Mouse (Mus musculus) gastrocnemius, adult 2 months (tissue): Measurements from ENCODE around the gene Vmn2r46. TPM values are rescaled to one million over a fixed set of nuclear protein-coding genes. Genes with fewer than 3 reads are reported as not detected.
"Not testable (repeated sequence)": the region's sequence is repeated elsewhere in the genome, so short reads cannot be mapped to it uniquely, and the experiment has no call there.

Source experiments
- DNase-seq: peaks from one replicate; pipeline ENCODE4 v3.0.0; 2022
- H3K27ac ChIP-seq: fragments of 200-600 bp; 2 replicates; pipeline ENCODE4 v1.8.1; 2022; ENCODE audit warnings: mild to moderate bottlenecking
- H3K4me3 ChIP-seq: fragments of 200-600 bp; 2 replicates; pipeline ENCODE4 v1.8.1; 2022; ENCODE audit warnings: mild to moderate bottlenecking, moderate library complexity
- intact Hi-C: fragments of 180-260 bp; cut with DNase I; formaldehyde crosslinking; loops from one replicate; pipeline ENCODE4 v1.15.1; 2025
- long read RNA-seq, 2 experiments: library from polyadenylated mRNA; stranded (forward); transcript quantifications; one replicate each; pipeline ENCODE4 v2.0.0; 2021
- total RNA-seq, 2 experiments: library from RNA; stranded (reverse); gene quantifications; 2 replicates each; pipeline ENCODE4 v1.2.3; 2021

Gene Vmn2r46
- total RNA-seq, result not detected
- long read RNA-seq, experiment 1, result 0 reads
- long read RNA-seq, experiment 2, result 0 reads

DNA sequence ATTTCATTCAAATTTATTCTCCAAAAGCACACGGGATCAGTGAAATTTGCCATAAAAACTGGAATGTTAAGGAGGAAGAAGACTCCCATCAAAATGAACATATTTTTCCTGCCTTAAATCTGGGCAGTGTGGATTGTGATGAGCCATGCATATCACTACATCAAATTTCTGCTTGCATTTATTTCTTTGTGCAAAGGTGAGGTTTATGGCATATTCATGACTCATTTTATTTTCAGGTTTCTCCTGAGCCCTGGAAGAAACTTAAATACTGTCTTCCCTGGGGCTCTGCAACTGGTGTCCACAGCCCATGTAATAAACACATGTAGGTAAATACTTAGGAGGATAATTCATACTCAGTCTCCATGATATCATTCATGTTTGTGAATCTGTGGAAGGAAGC, at the start of gene Vmn2r46:
Gene Vmn2r46 (minus strand): TSS at position 101 of the 400 bp plus-strand sequence.
- not testable (repeated sequence) for H3K27ac ChIP-seq

More for the DNA sequence above, at the start of gene Vmn2r46:
- intact Hi-C loops, H3K4me3 ChIP-seq, DNase-seq: not testable (repeated sequence)

Other genes starting within 250 kb of the Vmn2r46 start
- gene Vmn2r47, start 70.8 kb upstream of the Vmn2r46 start, total RNA-seq, result not detected
- not detected for gene Vmn2r48, start 183.0 kb upstream of the Vmn2r46 start, total RNA-seq
- gene Vmn2r49, start 221.7 kb upstream of the Vmn2r46 start, total RNA-seq, result not detected